13 mouse cellular contexts compared by ENCODE assay signal in genomic region chr7:93285748-93286147, GRCm38 (mm10).
"Had no signal": no experiment of that assay in that cellular context is flagged by ENCODE, and none has a peak within 500 bp of the region (broad histone marks: within the 10 kb centered on the region; RNA-seq: fewer than 3 reads in every experiment).

No protein-coding gene starts in this region.

- H3K9ac ChIP-seq: lung, embryonic 14.5 days; midbrain, embryonic 13.5 days; midbrain, embryonic 15.5 days; neural tube, embryonic 12.5 days; stomach, embryonic 15.5 days had no signal

- H3K27ac ChIP-seq: midbrain, embryonic 10.5 days; midbrain, embryonic 13.5 days; midbrain, embryonic 15.5 days; neural tube, embryonic 12.5 days; stomach, embryonic 15.5 days; stomach, postnatal 0 days had no signal

- H3K4me3 ChIP-seq: midbrain, embryonic 10.5 days; midbrain, embryonic 13.5 days; midbrain, embryonic 15.5 days; neural tube, embryonic 12.5 days; stomach, embryonic 15.5 days had no signal

- H3K4me1 ChIP-seq: midbrain, embryonic 10.5 days; midbrain, embryonic 13.5 days; midbrain, embryonic 15.5 days; neural tube, embryonic 12.5 days; stomach, embryonic 15.5 days had no signal

- H3K36me3 ChIP-seq: midbrain, embryonic 10.5 days; midbrain, embryonic 13.5 days; midbrain, embryonic 15.5 days; neural tube, embryonic 12.5 days; stomach, embryonic 15.5 days had no signal

- ATAC-seq: midbrain, embryonic 13.5 days; midbrain, embryonic 15.5 days had no signal

- H3K9me3 ChIP-seq: midbrain, embryonic 10.5 days; midbrain, embryonic 13.5 days; midbrain, embryonic 15.5 days; neural tube, embryonic 12.5 days; stomach, embryonic 15.5 days had no signal

- H3K27me3 ChIP-seq: midbrain, embryonic 13.5 days; midbrain, embryonic 15.5 days; neural tube, embryonic 12.5 days; stomach, embryonic 15.5 days had no signal

- H3K4me2 ChIP-seq: lung, embryonic 14.5 days; midbrain, embryonic 13.5 days; midbrain, embryonic 15.5 days; neural tube, embryonic 12.5 days; stomach, embryonic 15.5 days had no signal

- DNase-seq: lung, embryonic 14.5 days; lung, postnatal 10 days; lung, postnatal 4 days; right cerebral cortex, postnatal 14 days; thymus, adult 2 months; thymus, postnatal 25 days; thymus, postnatal 4 days had no signal
